Mouse (Mus musculus): ENCODE measurements around the gene Spint3.
"Not testable (repeated sequence)": the region's sequence is repeated elsewhere in the genome, so short reads cannot be mapped to it uniquely, and the experiment has no call there.

The Spint3 gene

GRCm38 (mm10) chr2:164573359-164573758 lies at the start of gene Spint3:
Gene Spint3 (minus strand): TSS chr2:164573459.
- not testable (repeated sequence) for DNase-seq (ENCODE audit: low read depth)

GRCm38 (mm10) chr2:164621775-164622174 lies 48.5 kb upstream of the Spint3 start:
- DNase-seq (ENCODE audit: low read depth) = no peak

GRCm38 (mm10) chr2:164619050-164619449 lies 45.8 kb upstream of the Spint3 start:
- no peak for DNase-seq (ENCODE audit: low read depth)

GRCm38 (mm10) chr2:164615386-164615785 lies 42.1 kb upstream of the Spint3 start:
- no peak for DNase-seq (ENCODE audit: low read depth)

- DNase-seq (ENCODE audit: low read depth) = not testable (repeated sequence)
These were observed 40.2 kb upstream of the Spint3 start, which contains the start of the genes Wfdc6b and Wfdc8 for GRCm38 (mm10) chr2:164613471-164613870. Gene Wfdc6b (plus strand): TSS chr2:164613522. Gene Wfdc8 (minus strand): TSS chr2:164613626.

- DNase-seq (ENCODE audit: low read depth) = no peak
These were observed 35.5 kb upstream of the Spint3 start for GRCm38 (mm10) chr2:164608781-164609180.

GRCm38 (mm10) chr2:164604411-164604810 lies 31.2 kb upstream of the Spint3 start:
- no peak for DNase-seq (ENCODE audit: low read depth)

GRCm38 (mm10) chr2:164603482-164603881 lies 30.2 kb upstream of the Spint3 start:
- DNase-seq (ENCODE audit: low read depth) = peak; percentile 7

- DNase-seq (ENCODE audit: low read depth) = peak; percentile 14
These were observed 26.9 kb upstream of the Spint3 start for GRCm38 (mm10) chr2:164600179-164600578.

GRCm38 (mm10) chr2:164593494-164593893 lies 20.2 kb upstream of the Spint3 start, which contains the start of gene Eppin:
Gene Eppin (minus strand): TSS chr2:164593594.
- DNase-seq (ENCODE audit: low read depth) = no peak

GRCm38 (mm10) chr2:164592014-164592413 lies 18.8 kb upstream of the Spint3 start:
- peak; percentile 5 for DNase-seq (ENCODE audit: low read depth)

- not testable (repeated sequence) for DNase-seq (ENCODE audit: low read depth)
These were observed 11.9 kb upstream of the Spint3 start, which contains the start of gene Wfdc6a for GRCm38 (mm10) chr2:164585025-164585725. Gene Wfdc6a (minus strand): TSS chr2:164585447.

- DNase-seq (ENCODE audit: low read depth) = no peak
These were observed 5.8 kb downstream of the Spint3 start for GRCm38 (mm10) chr2:164567460-164567859.

- peak; percentile 32 for DNase-seq (ENCODE audit: low read depth)
These were observed 6.3 kb downstream of the Spint3 start for GRCm38 (mm10) chr2:164566997-164567396.

- no peak for DNase-seq (ENCODE audit: low read depth)
These were observed 8.9 kb downstream of the Spint3 start for GRCm38 (mm10) chr2:164564346-164564745.

GRCm38 (mm10) chr2:164563339-164564038 lies 9.8 kb downstream of the Spint3 start:
- DNase-seq (ENCODE audit: low read depth) = peak; percentile 73

GRCm38 (mm10) chr2:164562391-164563188 lies 10.7 kb downstream of the Spint3 start, which contains the start of gene Wfdc2:
Gene Wfdc2 (plus strand): TSS chr2:164562413.
- no peak for DNase-seq (ENCODE audit: low read depth)

- DNase-seq (ENCODE audit: low read depth) = no peak
These were observed 13.2 kb downstream of the Spint3 start for GRCm38 (mm10) chr2:164560106-164560505.

GRCm38 (mm10) chr2:164558991-164559645 lies 14.1 kb downstream of the Spint3 start:
- DNase-seq (ENCODE audit: low read depth) = peak; percentile 36

GRCm38 (mm10) chr2:164558426-164558825 lies 14.8 kb downstream of the Spint3 start:
- no peak for DNase-seq (ENCODE audit: low read depth)

GRCm38 (mm10) chr2:164551502-164551901 lies 21.8 kb downstream of the Spint3 start:
- no peak for DNase-seq (ENCODE audit: low read depth)

- no peak for DNase-seq (ENCODE audit: low read depth)
These were observed 22.4 kb downstream of the Spint3 start for GRCm38 (mm10) chr2:164550895-164551269.
